Mouse (Mus musculus): ENCODE measurements at regions not wholly inside any gene's neighbourhood (a gene's known extent, or its start where the extent isn't known, plus 50 kb on each side); places are given as distances from the start of the nearest gene placed in this dataset.

- no peak for TF ChIP-seq CTCF (conservative IDR thresholded peaks at IDR 0.05; ENCODE audit: low read length)
- TF ChIP-seq POU5F1 (IDR thresholded peaks at IDR 0.05; ENCODE audit: borderline replicate concordance, low read length), result no peak
- no peak for TF ChIP-seq NANOG (IDR thresholded peaks at IDR 0.05; ENCODE audit: borderline replicate concordance, low read length)
These were observed 211.5 kb upstream of the Tle1 start for GRCm38 (mm10) chr4:72412100-72412788.

All from E14TG2a.4 (cell line).